Mouse (Mus musculus) hindbrain, postnatal 0 days (tissue): ENCODE data around the gene Gadd45b. TPM values are rescaled to one million over a fixed set of nuclear protein-coding genes. Genes with fewer than 3 reads are reported as not detected.
A peak's percentile ranks its signal among the peaks of the same experiment; 100 is the strongest.

Source experiments
- ATAC-seq: fragments of 200-750 bp; cut with Nextera tagmentation; 2 replicates; pipeline ENCODE4 v1.8.0; 2017; ENCODE audit warnings: mild to moderate bottlenecking, moderate TSS enrichment, moderate library complexity
- DNase-seq: peaks from one replicate; pipeline ENCODE4 v3.0.0-alpha.2; 2015; ENCODE audit warnings: low spot score
- H3K27ac ChIP-seq: fragments of 300-500 bp; sonication (generic); 2 replicates; pipeline ENCODE4 v1.5.1; 2014; ENCODE audit warnings: mild to moderate bottlenecking
- H3K27me3 ChIP-seq: fragments of 300-500 bp; sonication (generic); 2 replicates; pipeline ENCODE4 v1.6.1; 2014; ENCODE audit warnings: low read length, mixed read lengths; ENCODE audit not compliant: insufficient read depth
- H3K36me3 ChIP-seq: fragments of 300-500 bp; sonication (generic); 2 replicates; pipeline ENCODE4 v1.6.1; 2014; ENCODE audit warnings: low read length, mixed read lengths; ENCODE audit not compliant: insufficient read depth
- H3K4me1 ChIP-seq: fragments of 300-500 bp; sonication (generic); 2 replicates; pipeline ENCODE4 v1.6.1; 2014; ENCODE audit warnings: antibody characterized with exemption, low read length, mixed read lengths; ENCODE audit not compliant: insufficient read depth
- H3K4me2 ChIP-seq: fragments of 300-500 bp; sonication (generic); 2 replicates; pipeline ENCODE4 v1.6.1; 2014; ENCODE audit warnings: low read depth, mild to moderate bottlenecking, low read length, moderate library complexity, mixed read lengths
- H3K4me3 ChIP-seq: fragments of 300-500 bp; sonication (generic); 2 replicates; pipeline ENCODE4 v1.5.1; 2014; ENCODE audit warnings: low read length
- H3K9ac ChIP-seq: fragments of 300-500 bp; sonication (generic); replicated peaks from 2 replicates; pipeline ENCODE4 v1.6.1; 2014; ENCODE audit warnings: mild to moderate bottlenecking, low read length, moderate library complexity, mixed read lengths
- H3K9me3 ChIP-seq: fragments of 300-500 bp; sonication (generic); 2 replicates; pipeline ENCODE4 v1.6.1; 2016; ENCODE audit warnings: low read length, mixed read lengths
- CTCF ChIP-seq: IDR thresholded peaks from 2 replicates; pipeline ENCODE4 v1.5.1; 2016; ENCODE audit warnings: antibody characterized with exemption, control low read depth, low read depth
- WGBS: fragments of 180-500 bp; shearing (Covaris S2); extraction: QIAGEN DNeasy Blood & Tissue Kit; methylation state at CpG from one replicate; pipeline ENCODE4 v1.1.7; 2014; 5-methylcytosine and 5-hydroxymethylcytosine counted together
- polyA plus RNA-seq: library from polyadenylated mRNA; unstranded; fragments of >200 nt; fragmentation: Nextera tagmentation; extraction: Ambion mirVana; gene quantifications from 2 replicates; pipeline ENCODE4 v1.2.1, GENCODE M21; 2015
- total RNA-seq: library from RNA; depleted of rRNA; stranded (reverse); fragments of >200 nt; gene quantifications from 2 replicates; pipeline ENCODE4 v1.2.3, GENCODE M21; 2014

Gene Gadd45b
- total and polyA plus RNA-seq, 2 experiments from 2014 or later, result 8.2 to 8.6 TPM

GRCm38 (mm10) chr10:80938831-80939550 lies 9.1 kb downstream of the Gadd45b start:
- peak overlapping the region; percentile 29 for H3K4me3 ChIP-seq
- WGBS, result 13% methylated on average over 15 of the region's 15 CpGs
- no peaks in the 10 kb centered on the region; the same call in 1 of the 2 replicates for H3K27me3 ChIP-seq
- H3K9me3 ChIP-seq, result no peaks in the 10 kb centered on the region
- H3K4me2 ChIP-seq, result peak overlapping the region; percentile 60
- no peak for TF ChIP-seq CTCF
- no peaks in the 10 kb centered on the region for H3K36me3 ChIP-seq
- DNase-seq (no peak), ATAC-seq (peak; percentile 33)
- peak overlapping the region; percentile 47; the same call in 1 of the 2 replicates for H3K9ac ChIP-seq
- peak overlapping the region; percentile 60; the same call in 1 of the 2 replicates for H3K27ac ChIP-seq
- H3K4me1 ChIP-seq, result peaks cover 21% of the 10 kb centered on the region

DNA sequence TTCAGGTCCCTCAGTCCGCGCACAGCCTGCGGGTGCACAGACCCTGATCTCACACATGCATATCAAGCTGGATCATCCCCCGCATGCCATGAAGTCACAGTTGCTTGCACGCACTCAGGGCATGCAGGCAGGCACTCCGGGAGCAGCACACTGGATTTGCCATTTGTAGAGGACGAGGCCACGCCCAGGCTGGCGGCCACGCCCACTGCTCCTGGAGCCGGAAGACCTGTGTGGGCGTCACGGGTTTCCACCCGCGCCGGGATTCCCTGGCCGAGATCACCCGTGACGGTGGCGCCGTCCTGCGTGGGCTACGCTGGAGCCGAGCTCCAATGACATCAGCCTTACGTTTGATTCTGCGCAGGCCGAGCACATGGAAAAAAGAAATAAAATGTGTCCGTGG lies 9.8 kb downstream of the Gadd45b start:
- H3K27me3 ChIP-seq, result no peaks in the 10 kb centered on the region; the same call in 1 of the 2 replicates
- H3K36me3 ChIP-seq, result no peaks in the 10 kb centered on the region
- H3K4me1 ChIP-seq, result peaks cover 21% of the 10 kb centered on the region
- H3K9ac ChIP-seq, result peak overlapping the region; percentile 47
- H3K4me2 ChIP-seq, result peak overlapping the region; percentile 60
- WGBS, result 3% methylated on average over 28 of the region's 28 CpGs
- TF ChIP-seq CTCF, result no peak
- DNase-seq (peak; percentile 84), ATAC-seq (peak; percentile 75)
- H3K27ac ChIP-seq, result peak overlapping the region; percentile 72
- no peaks in the 10 kb centered on the region for H3K9me3 ChIP-seq
- peak overlapping the region; percentile 29 for H3K4me3 ChIP-seq

DNA sequence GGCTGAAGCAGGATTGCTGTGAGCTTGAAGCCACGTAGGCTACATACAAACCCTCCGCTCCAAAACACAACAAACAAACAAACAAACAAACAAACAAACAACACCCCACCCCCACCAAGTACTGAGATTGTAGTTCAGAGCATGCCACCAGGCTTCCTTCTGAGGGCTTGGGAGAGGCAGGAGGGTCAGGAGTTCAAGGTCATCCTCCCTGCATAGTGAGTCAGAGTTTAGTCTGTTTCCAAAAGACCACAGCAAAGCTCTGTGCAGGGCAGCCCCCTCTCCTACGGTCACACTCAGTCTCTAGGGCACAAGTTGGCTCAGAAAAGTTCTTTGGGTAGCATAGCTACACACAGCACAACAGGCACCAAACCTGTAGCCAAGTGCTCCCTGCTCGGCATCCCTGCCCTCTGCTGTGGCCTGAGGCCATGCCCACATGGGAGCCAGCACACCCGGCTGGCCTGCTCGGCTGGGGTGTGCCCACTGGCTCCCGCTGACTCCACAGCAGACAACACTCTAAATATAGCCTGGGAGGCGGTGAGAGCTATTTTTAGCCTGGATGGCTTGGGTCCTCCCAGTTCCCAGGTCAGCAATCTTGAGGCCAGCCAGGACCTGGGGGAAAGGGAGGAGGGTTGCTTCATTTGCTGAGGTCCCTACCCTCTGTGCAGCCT lies 10.6 kb downstream of the Gadd45b start:
- no peak for TF ChIP-seq CTCF
- ATAC-seq (no peak), DNase-seq (no peak)
- Histone ChIP-seq H3K4me1 (peaks cover 21% of the 10 kb centered on the region), H3K27me3 (no peaks in the 10 kb centered on the region; the same call in 1 of the 2 replicates), H3K36me3 (no peaks in the 10 kb centered on the region), H3K27ac (peak overlapping the region; percentile 72), H3K4me3 (peak overlapping the region; percentile 29; the same call in 1 of the 2 replicates), H3K4me2 (peak overlapping the region; percentile 60), H3K9ac (peak overlapping the region; percentile 47), H3K9me3 (no peaks in the 10 kb centered on the region)
- 35% methylated on average over 8 of the region's 8 CpGs for WGBS

- no peak for ATAC-seq
- TF ChIP-seq CTCF, result no peak
- Histone ChIP-seq H3K27me3 (no peaks in the 10 kb centered on the region; the same call in 1 of the 2 replicates), H3K36me3 (no peaks in the 10 kb centered on the region), H3K27ac (no peak overlapping the region), H3K4me2 (no peak overlapping the region), H3K9ac (no peak overlapping the region; the same call in 1 of the 2 replicates), H3K9me3 (no peaks in the 10 kb centered on the region), H3K4me3 (no peak overlapping the region), H3K4me1 (peaks cover 19% of the 10 kb centered on the region)
- WGBS, result 52% methylated on average over 2 of the region's 2 CpGs
- DNase-seq, result no peak
Observed at GRCm38 (mm10) chr10:80940988-80941347, 11.1 kb downstream of the Gadd45b start.

DNA sequence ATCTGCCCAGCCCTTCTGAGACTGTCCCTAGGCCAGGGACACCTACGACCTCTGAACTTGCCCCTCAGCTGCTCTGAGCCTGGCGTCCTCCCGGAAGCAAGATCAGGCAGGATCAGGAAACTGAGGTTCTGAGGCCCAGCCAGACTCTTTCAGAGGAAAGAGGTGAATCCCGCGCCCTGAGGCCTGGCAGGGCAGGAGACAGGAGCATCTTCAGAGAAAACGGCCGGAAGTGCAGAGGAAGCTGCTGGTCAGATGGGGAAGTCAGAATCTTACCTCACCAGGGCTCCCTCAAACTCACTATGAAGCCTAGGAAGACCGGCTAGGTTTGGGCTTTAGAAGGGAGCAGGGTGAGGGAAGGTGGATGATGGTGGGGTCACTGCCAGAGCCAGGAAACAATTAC lies 13.0 kb downstream of the Gadd45b start:
- ATAC-seq (no peak), DNase-seq (no peak)
- no peak overlapping the region for H3K27ac ChIP-seq
- peaks cover 7% of the 10 kb centered on the region for H3K4me1 ChIP-seq
- H3K9ac ChIP-seq, result no peak overlapping the region
- no peak for TF ChIP-seq CTCF
- no peak overlapping the region for H3K4me3 ChIP-seq
- no peaks in the 10 kb centered on the region for H3K9me3 ChIP-seq
- no peaks in the 10 kb centered on the region for H3K27me3 ChIP-seq
- no peak overlapping the region for H3K4me2 ChIP-seq
- H3K36me3 ChIP-seq, result no peaks in the 10 kb centered on the region
- 65% methylated on average over 8 of the region's 8 CpGs for WGBS

DNA sequence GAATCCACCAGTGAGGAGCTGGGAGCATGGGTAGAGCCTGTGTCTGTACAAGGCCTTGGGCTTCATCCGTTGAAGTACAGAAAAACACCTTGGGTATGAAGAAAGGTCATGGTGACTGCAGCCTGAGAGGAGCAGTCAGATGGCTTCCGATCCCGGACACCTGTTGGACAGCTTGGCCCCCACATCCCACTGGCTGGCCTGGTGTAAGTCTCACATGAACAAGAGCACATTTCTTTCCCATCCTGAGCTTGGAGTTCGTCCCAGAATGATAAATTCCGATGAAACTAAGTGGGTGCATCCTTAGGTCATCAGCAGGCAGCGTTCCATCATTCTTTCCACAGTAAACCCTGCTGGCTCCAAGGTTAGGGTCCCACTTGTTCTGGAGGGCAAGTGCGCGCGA lies 13.8 kb downstream of the Gadd45b start:
- 74% methylated on average over 9 of the region's 9 CpGs for WGBS
- no peaks in the 10 kb centered on the region for H3K36me3 ChIP-seq
- no peak overlapping the region for H3K27ac ChIP-seq
- H3K4me2 ChIP-seq, result no peak overlapping the region
- no peak overlapping the region for H3K9ac ChIP-seq
- no peaks in the 10 kb centered on the region for H3K9me3 ChIP-seq
- no peak overlapping the region for H3K4me3 ChIP-seq
- H3K4me1 ChIP-seq, result peaks cover 7% of the 10 kb centered on the region
- TF ChIP-seq CTCF, result no peak
- H3K27me3 ChIP-seq, result no peaks in the 10 kb centered on the region
- ATAC-seq (no peak), DNase-seq (no peak)
